Mouse (Mus musculus) ovary, postnatal 36 days (tissue): ENCODE measurements around the gene Sash3.

Experiments
- DNase-seq: peaks from one replicate; pipeline ENCODE4 v3.0.0; 2022; ENCODE audit warnings: low spot score, mixed read lengths

Gene Sash3

GRCm38 (mm10) chrX:48140286-48140877, 5.9 kb upstream of the Sash3 start:
- no peak for DNase-seq

DNA sequence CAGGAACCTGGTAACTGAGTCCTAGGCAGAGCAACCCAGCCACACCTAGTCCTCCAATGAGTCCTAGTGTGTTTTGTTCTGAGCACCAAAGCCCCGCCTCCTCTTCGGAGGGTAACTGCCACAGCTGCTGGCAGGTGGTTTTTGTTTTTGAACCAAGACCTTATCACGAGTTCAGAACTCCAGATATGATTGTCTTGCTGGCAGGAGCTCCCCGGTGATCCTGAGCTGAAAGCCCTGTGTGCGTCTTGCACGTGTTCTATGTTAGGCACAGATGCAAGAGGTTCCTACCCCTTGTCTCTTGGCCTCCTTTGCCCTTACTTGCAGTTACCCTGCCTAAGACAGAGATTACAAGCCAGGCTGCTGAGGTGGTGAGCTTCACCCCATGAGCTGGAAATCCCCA, 4.8 kb upstream of the Sash3 start:
- DNase-seq = no peak

DNA sequence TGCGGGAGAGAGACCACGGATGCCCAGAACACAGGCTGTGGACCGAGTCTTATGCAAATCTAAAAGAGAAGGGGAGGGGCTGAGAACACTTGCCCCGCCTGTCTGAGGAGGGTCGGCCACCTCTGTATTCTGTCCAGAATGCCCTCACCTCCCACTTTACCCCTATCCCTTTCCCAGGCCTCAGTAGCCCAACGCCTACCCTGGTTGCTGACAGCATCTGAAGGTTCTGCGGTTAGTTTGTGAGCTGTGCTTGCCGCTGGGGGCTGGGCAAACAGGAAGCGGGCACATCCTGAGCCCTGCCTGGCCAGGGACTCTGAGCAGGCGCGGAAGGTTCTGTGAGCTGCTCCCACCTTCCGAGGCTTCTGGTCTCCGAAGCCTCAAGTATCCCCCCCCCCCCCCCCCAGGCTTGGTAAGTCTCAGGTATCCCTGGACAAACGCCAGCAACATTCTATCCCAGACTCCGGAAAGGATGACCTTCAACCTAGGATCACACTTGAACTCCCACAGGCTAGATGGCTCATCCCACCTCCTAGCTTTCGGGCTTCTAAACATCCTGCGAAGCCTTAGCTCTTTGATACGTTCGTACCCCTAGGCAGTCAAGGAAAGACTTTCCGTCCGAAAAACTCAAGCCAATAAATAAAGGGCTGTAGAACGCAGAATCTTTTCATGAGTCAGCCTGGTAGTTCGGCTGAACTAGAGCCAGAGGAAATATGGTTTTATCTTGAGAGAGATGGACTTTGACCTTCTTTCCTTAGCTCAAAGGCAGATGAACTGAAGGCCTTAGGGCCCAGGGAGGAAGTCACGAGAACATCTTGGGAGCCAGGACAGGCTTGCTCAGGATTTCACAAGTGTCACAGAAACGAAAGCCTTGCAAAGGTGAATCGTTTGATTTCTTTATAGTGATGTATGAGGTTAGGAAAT, 2.6 kb upstream of the Sash3 start:
- no peak for DNase-seq

- DNase-seq = no peak
These were observed 990 bp downstream of the Sash3 start for GRCm38 (mm10) chrX:48147226-48147625.

DNA sequence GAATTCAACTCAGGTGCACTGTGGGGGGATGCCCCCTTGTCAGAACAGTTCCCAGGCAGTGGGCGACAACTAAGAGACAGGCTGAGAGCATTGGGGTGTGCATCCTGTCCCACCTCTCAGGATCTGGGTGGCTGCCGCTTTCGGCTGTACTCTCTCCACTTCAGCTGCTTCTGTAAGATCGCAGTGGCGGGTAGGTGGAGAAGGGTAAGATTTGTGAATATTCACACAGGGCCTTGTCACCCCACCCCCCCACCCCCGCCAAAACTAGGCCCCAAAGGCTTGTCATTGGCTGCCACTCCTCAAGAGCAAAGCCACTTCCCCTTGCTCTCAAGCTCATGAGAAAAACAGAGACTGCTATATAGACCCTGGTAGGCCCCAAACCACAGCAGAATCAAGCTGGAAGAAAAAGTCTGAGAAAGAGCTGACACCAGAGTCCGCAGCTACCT, 1.5 kb downstream of the Sash3 start:
- no peak for DNase-seq

- DNase-seq = no peak
These were observed 5.9 kb downstream of the Sash3 start for GRCm38 (mm10) chrX:48152106-48152505.

- DNase-seq = no peak
These were observed 7.2 kb downstream of the Sash3 start for GRCm38 (mm10) chrX:48153414-48153813.

DNA sequence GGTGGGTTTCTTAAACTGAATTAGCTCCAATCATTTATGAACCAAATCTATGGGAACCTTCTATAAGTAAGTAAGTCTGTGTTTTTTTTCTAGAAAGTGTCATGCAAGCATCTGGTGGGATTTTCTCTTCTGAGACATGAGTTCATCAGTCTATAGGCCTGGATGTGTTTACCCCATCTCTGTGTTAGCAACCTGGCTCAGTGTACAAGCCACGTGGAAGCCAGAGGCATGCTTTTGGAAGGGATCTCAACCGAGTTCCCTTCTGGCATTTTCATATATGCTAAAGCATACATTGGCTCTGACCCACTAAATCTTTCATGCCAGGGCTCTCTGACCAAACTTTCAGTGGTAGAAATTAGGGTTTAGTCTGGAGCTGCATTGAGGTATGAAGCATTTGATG, 7.7 kb downstream of the Sash3 start:
- DNase-seq = no peak

DNA sequence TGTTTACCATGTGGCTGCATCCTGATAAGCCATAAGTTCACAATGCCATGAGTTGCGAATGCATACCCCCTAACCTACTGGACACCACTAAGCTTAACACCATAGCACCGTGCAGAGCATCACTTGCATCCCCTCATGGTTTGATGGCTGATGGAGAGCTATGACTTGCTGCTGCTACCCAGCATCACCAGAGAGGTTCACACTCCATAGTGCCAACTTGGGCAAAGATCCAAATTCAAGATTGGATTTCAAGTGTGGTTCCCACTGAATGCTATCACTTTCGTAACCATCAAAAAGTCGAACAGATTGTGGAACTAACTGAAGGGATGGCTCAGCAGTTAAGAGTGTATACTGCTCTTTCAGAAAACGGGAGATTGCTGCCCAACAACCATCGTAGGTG, 9.3 kb downstream of the Sash3 start:
- DNase-seq = no peak

DNA sequence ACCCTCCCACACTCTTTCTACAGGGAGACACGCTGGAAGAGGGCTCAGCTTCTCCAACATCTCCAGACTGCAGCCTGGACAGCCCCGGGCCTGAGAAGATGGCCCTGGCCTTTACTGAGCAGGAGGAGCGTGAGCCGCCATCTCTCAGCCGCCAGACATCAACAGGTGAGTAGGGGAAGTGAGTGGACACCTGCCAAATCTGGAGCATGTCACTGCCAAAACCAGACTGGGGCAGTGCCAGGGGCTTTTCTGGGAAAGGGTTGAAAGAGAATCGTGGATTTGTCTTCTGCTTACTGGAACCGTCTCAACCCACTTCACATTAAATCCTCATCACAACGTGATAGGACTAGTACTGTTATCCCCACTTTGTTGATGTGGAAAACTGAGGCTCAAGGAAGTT, 11.2 kb downstream of the Sash3 start:
- DNase-seq = no peak

DNA sequence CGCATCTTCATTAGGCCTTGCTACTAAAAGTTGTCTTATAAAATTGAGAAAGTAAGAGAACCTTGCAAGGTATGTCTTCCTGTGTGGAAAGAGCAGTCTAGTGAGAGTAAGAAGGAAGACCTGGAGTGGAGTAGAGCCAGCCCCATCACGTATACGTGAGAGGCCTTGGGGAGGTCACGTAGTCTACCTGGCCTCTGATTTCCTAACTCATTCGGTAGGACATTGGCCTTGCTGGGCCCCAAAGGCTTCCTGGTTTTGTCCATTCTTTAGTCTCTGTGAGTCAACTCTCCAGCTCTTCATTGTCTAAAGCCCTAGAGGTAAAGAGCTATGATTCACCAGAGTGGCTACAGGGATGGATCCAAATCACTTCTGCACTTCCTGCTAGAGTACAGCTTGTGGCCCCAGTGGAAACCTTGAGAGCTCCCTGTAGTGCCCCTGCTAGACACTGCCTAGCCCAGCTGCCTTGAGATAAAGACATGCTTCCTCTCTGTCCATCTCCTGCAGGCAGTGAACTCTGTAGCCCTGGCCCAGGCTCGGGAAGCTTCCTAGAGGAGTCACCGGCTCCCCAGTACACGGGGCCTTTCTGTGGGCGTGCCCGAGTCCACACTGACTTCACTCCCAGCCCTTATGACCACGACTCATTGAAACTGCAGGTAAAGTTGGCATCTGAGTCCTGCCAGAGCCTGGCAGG, 12.1 kb downstream of the Sash3 start:
- DNase-seq = no peak

DNA sequence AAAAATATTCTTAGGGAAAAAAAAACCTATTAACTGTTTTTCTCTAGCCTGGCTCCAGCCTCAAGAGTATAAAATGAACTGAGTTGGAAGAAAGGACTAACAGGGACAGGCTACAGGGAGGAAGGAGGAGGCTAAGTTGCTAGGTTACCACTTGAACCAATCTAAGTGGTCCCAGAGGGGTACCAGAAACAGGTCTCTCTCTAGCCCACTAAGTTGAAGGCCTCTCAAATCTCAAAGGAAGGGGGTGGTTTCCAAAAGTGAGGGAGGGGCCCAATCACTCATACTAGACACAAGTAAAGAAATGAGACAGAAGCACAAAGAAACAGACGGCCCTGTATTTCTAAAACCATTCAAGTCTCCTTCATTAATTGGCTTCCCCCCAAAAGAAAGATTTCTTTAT, 23.7 kb downstream of the Sash3 start:
- no peak for DNase-seq

- DNase-seq = no peak
These were observed 24.1 kb downstream of the Sash3 start for GRCm38 (mm10) chrX:48170368-48170767.

DNA sequence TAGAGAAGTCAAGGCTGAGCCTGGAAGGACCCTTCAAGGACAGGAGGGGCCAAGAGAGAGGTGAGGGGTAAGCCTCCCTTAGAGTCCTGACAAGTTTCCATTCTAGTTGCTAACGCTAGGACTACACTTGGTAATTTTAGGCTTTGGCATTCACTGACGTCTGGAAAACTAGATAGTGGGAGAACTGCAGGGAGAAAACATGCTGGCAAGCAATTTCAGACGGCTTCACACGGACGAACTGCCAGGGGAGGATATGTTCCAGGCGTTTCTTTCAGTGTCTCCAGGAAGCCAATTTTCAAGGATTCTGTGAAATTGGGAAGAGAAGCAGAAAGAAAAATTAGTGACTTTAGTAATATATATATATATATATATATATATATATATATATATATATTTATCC, 35.6 kb downstream of the Sash3 start:
- DNase-seq = no peak

- DNase-seq = no peak
These were observed 38.5 kb downstream of the Sash3 start for GRCm38 (mm10) chrX:48184703-48185102.

DNA sequence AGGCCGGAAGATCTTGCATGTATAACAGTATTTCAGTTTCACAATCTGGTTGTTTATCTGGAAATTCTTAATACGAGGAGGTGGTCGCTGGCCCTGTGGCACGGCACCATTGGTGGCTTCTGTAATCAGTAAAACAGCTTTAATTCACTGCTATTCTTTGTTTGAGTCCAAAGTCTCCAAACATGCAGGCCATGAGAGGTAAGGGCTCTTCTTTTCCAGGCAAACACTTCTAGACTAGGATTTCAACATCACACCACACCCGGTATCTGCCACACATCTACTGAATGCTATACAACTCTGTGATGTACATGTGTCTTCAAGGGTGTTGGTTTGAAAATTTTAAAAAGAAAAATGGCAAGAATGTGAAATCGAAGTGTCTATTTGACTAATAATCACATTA, 45.0 kb downstream of the Sash3 start:
- no peak for DNase-seq

- DNase-seq = no peak
These were observed 47.3 kb downstream of the Sash3 start for GRCm38 (mm10) chrX:48193235-48194152.

- no peak for DNase-seq
These were observed 51.6 kb downstream of the Sash3 start for GRCm38 (mm10) chrX:48197856-48198255.

GRCm38 (mm10) chrX:48199026-48199425, 52.8 kb downstream of the Sash3 start:
- no peak for DNase-seq

DNA sequence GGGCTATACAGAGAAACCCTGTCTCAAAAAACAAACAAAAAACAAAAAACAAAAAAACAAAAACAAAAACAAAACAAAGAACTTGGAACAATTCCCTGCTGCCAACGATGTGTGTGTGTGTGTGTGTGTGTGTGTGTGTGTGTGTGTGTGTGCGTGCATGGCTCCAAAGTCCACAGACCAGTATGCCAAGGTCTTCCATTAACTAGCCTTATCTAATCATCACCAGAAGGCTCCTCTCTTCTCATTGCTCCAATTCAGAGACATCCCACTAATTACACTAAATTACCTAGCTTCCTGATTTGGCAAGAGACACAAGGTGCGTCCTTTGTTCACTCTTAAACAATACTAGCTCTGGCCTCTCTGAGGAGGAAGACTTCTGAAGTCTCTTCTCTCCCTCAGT, 54.5 kb downstream of the Sash3 start:
- DNase-seq = no peak

DNA sequence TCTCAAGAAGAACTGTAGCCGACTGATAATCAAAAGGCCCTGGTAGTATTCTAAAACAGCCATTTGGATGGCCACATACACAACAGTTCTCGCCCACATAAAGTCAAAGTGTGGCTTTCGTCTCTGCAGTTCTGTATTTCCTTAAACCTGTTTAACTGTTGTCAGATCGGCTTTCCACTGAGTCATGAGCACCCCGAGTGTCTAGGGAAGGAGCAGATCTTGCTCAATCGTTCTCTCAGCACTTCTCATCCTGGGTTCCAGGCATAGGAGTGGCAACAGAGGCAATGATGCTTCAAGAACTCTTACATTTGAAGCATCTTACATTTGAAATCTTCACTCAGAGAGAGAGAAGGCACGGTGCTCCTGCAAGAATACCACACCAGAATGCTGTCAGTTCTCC, 55.7 kb downstream of the Sash3 start:
- DNase-seq = no peak

GRCm38 (mm10) chrX:48202436-48202835, 56.2 kb downstream of the Sash3 start:
- no peak for DNase-seq
